Mouse (Mus musculus): ENCODE measurements around the gene Zc3h8.

Zc3h8 gene

DNA sequence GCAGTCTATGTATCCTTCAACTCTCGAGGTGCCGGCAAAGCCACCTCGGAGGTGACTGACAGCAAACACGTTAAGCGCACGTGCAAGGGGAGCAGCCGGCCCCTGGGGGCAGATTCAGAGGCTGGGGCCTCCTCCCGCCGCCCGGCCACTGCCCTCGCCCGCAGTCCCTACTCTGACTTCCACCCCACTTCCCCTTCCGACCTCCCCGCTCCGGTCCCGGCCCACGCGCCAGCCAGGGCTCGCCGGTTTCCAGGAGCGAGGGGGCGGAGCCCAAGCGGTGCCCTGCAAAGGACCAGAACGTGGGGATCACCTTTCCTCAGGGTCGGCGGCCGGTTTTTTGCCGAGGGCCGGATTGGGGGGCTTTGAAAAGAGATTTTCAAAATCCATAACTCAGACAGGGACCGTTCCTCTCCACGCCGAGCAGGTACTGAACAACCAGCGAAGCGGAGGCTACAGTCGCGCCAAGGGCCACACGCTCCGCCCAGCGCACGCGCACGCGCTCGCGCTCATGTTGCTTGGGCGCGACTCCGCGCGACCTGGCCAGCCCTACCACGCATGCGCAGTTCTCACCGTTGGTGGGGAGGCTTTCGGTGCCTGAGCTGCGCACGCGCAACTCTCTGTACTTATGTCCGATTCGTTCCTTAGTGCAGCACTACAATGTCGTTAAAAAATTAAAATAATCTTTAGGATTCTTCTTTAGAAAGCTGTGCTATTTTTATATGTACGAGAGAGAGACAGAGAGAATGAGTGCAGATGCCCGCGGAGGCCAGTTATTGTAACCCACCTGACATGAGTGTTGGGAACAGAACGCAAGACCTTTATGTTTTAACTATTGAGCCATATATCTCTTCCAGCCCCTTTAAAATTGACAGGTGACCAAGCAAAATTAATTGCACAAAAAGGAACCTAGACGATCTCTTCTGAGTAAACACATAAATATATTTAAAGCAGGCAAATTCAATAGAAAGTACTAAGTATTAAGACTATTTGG, at the start of gene Zc3h8:
Gene Zc3h8 (minus strand): TSS at position 540 of the 991 bp plus-strand sequence.
- DNase-seq (ENCODE audit: low spot score): peak; percentile 97

DNA sequence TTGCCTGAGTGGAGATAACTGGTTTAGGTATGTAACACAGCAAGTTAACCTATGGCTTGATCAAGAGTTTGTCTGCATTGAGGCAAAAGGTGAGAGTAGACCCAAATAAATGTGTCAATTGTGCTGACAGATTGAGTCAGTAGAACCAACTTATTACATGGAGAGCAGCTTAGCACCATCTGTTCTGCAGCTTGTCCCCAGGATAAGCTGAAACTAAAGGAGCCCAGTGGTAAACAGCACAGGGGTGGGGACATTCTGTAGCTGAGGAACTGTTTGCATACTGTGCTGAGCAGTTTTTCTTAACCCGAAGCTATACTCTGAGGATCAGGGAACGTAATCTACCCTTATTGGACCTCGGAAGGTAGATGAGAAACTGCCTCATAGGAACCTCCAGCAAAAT, 40.9 kb upstream of the Zc3h8 start:
- DNase-seq (ENCODE audit: low spot score): peak; percentile 19

DNA sequence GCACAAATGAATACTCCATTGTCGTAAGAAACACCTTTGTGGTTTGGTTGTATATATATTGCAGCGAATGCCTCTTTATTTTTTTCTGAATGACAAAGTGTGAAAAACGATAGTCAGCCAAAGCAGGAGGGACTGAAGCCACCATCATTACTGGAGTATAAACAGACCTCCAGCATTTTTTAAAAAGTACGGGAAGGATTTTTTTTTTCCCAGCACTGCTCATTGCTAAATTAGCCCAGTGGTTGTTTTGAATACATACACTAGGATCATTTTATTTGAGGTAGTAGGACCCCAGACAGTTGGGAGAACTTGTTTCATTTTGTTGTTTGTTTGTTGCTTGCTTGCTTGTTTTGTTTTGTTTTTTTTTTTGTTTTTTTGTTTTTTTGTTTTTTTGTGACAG, 31.7 kb upstream of the Zc3h8 start:
- DNase-seq (ENCODE audit: low spot score): no peak

DNA sequence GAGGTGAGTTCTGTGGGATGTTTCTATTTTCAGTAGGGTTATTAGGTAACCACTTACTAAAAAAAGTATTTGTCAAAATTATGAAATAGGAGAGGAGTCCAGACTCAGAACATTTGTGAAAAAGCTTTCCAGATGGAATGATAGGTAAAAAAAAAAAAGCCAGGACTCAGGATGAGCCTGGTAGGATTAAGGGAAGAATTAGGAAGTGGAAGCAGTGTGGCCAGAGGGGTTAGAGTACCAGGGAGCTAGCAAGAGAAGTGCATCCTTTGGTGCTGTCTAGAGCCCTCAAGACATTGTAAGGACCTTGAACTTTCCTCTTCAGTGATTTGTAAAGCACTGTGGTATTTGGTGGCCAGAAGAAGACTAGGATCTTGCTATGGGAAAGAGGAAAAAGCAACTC, 28.4 kb upstream of the Zc3h8 start:
- no peak for DNase-seq (ENCODE audit: low spot score)

DNA sequence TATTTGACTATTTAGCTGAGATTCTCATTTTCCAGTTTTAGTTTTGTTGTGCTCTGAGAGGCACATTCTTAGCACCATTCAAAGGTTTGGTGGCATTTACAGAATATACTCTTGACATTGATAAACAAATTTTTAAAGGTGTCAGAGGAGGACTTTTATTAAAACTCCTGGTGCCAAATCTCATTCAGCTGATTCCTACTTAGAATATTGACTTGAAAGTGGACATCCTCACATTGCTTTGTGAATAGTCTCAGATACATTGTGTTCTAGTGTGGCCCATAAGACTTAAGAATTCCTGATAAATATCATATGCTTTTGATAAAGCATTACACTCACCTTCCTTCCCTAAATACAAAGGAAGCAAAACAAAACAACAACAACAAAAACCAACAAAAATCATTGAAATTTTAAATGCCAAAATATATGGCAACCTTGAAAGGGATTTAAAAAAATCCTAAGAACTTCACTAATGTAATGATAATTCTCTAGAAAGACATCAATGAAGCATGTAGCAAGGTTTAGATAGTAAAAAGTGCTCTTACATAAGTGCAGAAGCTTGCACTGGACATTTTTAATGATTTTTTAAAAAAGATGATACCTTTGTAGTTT, 24.7 kb upstream of the Zc3h8 start:
- no peak for DNase-seq (ENCODE audit: low spot score)

DNA sequence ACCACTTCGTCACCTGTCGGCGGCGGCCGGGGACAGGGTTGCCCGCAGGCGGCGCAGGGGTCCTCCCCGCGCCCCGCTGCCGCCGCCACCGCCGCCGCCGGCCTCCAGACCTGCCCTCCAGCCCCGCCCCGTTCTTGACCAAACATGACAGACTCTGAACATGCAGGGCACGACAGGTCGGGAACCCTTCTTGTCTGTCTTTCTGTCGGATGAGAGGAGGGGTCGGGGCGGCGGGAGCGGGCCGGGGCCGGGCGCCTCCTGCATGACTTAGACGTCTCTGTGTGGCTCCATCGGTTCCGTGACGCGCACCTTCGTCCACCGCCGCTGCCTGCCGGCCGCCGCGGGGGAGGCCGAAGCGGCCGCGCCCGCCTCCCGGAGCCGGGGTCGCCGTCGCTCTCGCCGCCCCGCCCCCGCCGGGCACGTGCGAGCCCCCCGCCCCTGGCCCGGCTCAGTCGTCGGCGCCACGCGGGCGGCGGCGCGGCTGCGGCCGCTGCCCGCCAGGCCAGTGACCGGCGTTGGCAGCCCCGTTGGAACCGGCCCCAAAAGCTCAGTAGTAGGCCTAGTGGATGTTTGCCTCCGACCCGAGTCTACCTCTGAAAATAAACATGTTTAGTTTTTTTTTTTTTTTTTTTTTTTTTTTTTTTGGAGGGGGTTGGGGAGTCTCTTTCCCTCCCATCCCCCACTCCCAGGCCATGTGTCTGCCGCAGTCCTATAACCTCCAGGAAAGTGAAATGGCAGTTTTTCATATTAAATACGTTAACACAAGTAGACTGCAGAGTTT, 24.0 kb upstream of the Zc3h8 start, which contains the start of gene Gm10762:
Gene Gm10762 (minus strand): TSS at position 65 of the 781 bp plus-strand sequence.
- DNase-seq (ENCODE audit: low spot score): peak; percentile 74

DNA sequence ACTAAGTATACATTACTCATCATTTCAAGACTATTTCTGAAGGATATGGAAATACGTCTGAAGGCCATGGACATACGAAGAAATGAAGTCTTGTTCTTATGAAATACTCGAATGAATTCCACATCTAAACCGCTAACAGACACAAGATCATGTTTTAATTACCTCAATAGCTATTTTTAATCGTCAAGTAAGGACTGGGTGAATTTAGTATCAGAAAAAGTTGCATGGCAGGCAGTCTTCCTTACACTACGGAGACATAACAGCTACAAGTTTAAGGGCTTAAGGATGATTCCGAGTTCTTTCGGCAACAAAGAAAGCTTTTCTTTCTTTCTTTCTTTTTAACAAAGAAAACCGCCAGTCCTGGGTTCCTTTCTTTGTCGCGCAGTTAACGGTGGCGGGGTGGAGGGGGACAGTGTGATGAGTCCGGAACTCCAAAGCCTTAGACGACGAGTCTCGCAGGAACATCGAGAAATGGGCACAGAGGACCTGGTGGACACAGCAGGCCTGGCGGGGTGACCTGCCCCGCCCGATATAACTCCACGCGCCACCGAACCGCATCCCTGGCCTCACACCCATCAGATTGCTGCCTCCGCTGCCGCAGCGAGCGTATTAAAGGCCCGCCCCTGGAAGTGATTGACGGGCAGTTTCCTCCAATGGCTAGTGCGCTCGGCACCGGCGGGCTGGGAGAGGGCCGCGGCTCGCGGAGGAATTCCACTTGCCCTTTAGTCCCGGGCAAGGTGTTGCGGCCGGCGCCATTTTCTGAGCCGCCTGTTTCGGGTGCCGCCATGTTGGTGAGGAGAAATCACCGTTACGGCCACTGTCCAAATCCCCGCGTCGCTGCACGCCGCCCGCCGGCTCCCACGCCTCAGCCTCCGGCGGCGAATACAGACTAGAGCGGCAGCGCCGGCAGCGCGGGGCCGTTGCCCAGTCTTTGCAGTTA, 23.0 kb upstream of the Zc3h8 start, which contains the start of gene Zc3h6:
Gene Zc3h6 (plus strand): TSS at position 762 of the 940 bp plus-strand sequence.
- DNase-seq (ENCODE audit: low spot score): peak; percentile 99

DNA sequence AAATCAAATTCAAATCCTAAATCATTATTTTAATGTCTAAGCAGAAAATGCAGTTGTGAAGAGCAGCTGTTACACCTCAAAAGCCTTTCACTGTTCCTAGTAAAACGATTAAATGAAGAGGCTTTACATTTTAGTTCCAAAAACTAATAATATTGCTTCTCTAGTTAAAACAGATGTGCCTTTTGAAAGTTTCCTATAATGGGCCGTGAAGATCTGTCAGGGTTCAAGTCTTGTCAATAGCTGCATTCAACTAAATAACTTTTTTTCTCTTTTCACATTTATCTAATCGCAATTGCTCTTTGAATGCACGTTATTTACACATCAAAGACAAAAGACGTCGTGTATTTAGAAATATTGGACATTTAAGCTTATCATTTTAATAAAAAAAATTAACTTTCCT, 22.4 kb upstream of the Zc3h8 start:
- DNase-seq (ENCODE audit: low spot score): no peak

DNA sequence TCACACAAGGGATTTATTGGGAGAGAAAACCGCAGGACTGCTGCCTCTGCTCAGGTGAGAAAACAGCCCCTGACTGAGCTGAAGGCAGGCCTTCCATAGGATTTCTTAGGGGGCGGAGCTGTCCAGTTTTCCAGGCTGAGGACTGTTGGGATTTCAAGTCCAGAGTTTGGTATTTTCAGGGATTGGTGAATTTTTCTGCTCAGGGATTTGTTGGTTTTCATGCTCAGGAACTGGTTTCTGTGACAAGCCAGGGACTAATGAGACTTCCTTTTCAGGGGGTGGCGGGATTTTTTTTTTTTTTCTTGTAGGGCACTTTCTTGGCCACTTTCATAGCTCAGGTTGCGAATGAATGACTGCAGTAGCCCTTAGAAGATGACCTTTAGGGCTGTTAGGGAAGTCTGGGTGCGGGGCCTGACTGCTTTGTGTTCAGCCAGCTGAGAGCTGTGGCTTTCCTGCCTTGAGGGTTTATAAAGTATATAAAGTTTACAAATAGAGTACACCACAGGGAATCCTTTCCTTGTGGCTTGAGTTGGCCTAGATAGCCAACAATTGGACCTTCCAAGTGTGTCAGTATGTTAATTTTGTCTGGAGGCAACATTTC, 21.7 kb upstream of the Zc3h8 start:
- no peak for DNase-seq (ENCODE audit: low spot score)

DNA sequence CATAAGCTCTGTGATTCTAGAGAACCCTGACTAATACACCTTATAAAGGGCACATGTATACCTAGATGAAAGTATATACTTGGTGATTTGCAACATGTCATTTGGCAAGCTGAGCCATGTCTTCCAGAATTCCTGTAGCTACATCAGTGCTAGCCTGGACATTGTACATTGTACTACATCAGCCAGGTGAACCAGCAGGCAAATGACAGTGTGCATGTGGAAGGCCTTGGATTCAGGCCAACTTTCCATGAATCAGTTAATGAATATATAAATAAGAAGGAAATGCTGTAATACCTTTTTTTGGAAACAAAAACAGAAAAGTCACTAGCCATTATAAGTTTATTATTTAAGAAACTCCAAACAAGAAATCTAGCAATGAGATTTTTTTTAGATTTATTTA, 10.3 kb upstream of the Zc3h8 start:
- DNase-seq (ENCODE audit: low spot score): no peak

DNA sequence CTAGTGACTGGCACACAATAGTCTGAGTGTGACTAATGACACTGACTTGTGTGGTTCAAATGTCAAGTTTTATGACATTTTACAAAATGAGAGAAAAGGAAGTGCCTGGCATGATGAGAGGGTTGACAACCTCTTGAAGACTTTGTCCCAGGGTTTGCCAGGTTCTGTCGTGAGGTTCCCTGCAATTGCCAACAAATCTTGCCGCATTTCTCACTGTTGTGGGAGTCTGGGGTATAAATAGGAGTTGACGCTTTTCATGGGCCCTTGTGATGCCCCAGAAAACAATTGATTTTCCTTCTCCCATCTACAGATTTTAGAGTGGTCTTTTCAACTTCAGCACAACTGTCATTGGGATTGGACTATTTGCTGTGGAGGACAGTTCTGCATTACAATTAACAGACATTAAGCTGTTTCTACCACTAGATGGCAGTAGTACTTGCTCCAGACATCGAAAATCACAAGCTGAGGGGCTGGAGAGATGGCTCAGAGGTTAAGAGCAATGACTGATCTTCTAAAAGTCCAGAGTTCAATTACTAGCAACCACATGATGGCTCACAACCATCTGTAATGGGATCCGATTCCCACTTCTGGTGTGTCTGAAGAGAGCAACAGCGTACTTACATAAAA, 4.2 kb upstream of the Zc3h8 start:
- DNase-seq (ENCODE audit: low spot score): peak; percentile 27

DNA sequence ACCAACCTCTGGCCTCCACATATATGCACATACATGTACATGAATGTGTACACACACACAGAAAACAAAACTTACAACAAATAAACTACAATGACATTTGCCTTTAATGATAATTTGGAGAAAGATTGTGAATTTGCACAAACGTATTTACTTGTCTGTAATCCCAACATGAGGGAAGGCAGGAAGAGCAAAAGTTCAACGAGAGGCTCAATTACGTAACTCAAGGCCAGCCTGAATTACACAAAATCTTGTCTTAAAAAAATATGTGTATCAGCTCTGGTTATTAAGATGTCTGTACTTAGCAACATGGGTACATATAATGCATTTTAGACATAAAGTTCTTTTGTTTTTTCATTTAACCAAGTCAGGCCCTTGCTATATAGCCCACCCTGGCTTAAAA, 7.6 kb downstream of the Zc3h8 start:
- no peak for DNase-seq (ENCODE audit: low spot score)

DNA sequence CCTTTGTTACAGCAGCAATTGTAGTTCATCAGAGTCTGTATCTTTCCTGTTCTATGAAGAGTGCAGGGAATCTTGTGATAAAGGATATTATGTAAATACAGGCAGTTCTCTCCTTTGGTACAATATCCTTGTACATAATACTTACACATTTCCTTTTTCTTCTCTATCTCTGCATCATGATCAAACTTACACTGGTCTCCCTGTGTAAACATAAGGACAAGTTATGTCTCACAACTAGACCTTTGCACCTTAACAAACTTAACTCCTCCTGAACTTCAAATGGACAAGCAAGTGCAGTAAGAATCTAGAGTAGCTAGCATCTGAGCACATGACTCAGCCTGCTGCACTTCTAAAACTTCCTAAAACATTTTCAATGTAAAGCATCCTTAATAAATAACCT, 13.2 kb downstream of the Zc3h8 start:
- no peak for DNase-seq (ENCODE audit: low spot score)

DNA sequence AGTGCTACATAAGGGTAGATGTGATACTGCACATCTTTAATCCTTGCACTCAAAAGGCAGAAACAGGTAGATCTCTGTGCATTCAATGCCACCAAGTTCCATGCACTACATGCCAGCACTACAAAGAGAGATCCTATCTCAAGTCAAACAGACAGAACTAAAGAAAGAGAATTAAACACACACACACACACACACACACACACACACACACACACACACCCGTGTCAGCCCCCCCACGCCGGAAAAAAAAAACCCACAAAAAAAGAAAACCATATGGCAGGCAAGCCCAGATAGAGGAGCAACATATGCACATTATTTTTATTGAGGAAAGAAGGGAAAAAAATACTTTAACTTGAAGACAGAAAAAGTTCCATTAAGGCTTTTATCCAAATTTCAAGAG, 15.4 kb downstream of the Zc3h8 start:
- no peak for DNase-seq (ENCODE audit: low spot score)

DNA sequence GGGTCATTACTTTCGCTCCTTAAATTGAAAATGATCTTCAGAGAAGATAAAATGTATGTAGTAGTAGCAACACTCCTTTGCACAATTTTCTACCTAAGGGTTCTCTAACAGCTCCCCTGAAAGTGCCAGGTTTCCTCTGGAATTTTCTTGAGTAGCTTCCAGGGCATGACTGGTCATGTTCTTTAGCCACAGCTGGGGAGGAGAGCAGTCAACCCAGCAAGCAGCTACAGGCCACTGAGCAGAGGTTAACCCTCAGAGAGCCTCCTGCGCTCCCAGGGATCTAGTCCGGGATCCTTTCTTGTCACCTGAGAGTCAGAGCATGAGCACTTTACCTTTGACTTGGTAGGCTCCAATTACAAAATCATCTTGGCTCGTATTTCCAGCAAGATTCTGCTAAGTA, 19.1 kb downstream of the Zc3h8 start:
- DNase-seq (ENCODE audit: low spot score): no peak

DNA sequence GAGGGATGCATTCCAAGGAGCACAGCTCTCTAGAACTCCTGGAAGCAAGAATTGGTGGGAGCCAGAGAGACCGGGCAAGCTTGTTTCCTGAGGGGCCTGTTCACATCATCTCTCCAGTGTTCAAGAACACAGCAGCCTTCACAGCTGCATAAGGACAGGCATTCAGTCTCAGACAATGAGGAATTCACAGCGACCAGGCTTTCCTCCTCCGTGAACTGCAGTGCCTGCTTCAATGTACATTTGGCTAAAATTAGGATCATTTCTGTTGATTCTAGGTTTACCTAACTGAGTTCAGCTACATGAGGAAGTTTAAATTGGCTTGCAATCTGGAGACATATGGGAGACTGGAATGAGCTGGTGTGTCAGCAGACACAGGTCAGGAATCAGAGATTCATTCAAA, 27.3 kb downstream of the Zc3h8 start:
- DNase-seq (ENCODE audit: low spot score): no peak

DNA sequence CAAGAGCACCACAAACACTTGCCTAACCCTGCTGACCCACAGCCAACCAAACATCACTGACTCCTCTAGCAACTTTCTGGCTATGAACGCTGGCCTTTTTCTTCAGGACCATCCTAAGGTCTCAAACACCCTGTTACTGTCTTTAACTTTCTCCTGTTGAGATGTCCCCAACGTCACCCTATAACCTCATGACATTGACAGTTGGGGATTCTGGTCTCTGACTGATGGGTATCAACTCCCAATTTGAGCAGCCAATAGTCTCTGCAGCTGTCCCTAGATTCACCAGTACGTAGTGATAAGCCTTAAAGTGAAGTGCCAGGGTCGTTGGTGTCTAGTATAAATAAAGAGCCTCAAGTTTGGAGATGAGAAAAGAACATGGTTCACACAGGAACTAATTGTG, 28.9 kb downstream of the Zc3h8 start:
- no peak for DNase-seq (ENCODE audit: low spot score)

DNA sequence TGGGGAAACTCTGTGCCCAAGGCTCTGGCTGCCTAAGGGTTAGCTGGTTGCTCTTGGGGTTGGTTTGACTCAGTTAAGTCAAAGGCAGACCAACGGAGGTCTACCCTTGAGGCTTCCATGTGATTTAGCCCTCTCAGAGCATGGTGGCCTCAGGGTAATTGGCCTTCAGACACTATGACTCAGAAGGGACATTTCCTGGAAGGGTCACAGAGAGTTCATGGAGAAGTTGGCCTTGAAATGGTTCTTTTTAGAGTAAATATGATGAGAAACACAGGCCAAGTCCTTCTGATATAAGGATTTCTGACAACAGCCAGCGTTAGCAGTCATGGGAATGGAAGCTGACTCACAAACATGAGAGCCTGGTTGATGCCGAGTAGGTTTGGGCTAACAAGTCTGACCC, 40.2 kb downstream of the Zc3h8 start:
- no peak for DNase-seq (ENCODE audit: low spot score)

DNA sequence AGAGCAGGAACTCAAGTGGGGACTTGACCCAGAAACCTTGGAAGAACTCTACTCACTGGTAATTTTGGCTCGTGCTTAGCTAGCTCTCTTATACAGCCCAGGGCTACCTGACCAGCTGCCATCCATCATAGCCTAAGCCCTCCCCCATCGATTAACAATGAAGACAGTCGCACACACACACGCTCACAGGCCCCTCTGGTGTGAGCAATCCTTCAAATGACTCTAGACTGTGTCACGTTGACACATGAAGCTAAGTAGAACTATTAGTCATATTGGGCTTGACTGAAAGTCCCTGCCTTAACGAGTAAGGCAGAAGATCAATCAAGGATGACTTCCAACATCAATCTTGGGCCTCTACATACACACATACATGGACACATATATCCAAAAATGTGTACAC, 41.0 kb downstream of the Zc3h8 start:
- no peak for DNase-seq (ENCODE audit: low spot score)

DNA sequence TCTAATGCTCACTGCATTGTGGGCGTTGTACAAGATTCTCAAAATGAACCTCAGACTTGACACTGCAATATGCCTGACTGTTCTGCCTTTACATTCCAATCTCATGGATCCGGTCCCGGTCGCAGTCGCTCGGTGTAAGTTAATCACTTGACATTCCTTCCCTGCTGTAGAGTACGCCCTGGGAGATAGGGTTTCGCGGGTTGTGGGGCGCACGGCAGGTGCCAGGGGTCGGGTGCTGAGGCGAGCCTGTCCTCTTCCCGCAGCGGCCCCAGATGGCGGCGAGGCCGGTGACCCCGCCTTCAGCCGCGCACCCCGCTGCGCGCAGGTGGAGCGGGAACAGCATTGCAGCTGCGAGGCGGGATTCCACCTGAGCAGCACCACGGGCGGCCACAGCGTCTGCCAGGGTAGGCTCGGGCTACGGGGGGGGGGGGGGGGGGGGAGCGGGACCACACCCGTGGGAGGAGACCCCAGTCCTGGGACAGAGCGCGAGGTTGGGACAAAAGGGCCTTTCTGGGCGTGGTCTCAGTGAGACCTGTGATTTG, 51.6 kb downstream of the Zc3h8 start:
- no peak for DNase-seq (ENCODE audit: low spot score)

All from layer of hippocampus, adult 11-12 months (tissue).